9 mouse cellular contexts compared by ENCODE assay signal in genomic region chr5:115490638-115491000, GRCm38 (mm10). TPM values are rescaled to one million over a fixed set of nuclear protein-coding genes. Genes with fewer than 3 reads are reported as not detected.
DNase-seq lines count a peak whose midpoint lies in the region; ATAC-seq and TF ChIP-seq lines count a peak whose summit lies in the region.
"Had no signal": no experiment of that assay in that cellular context is flagged by ENCODE, and none has a peak within 500 bp of the region (broad histone marks: within the 10 kb centered on the region; RNA-seq: fewer than 3 reads in every experiment).

No protein-coding gene starts in this region.

- 13% methylated on average over 8 of the region's 8 CpGs for WGBS in thymus, adult 2 months
- 4% methylated on average over 8 of the region's 8 CpGs for WGBS in liver, embryonic 15.5 days (ENCODE audit: insufficient replicate concordance)

- TF ChIP-seq POLR2A in thymus, adult 2 months (IDR thresholded peaks at IDR 0.05; ENCODE audit: control insufficient read depth, extremely low read depth, insufficient read depth, low read length, poor library complexity): no peak

- peak overlapping the region; percentile 70 for H3K4me2 ChIP-seq in liver, embryonic 15.5 days

- peak overlapping the region; percentile 46 for H3K9ac ChIP-seq in liver, embryonic 15.5 days

- no peak overlapping the region for H3K4me3 ChIP-seq in thymus, adult 2 months (ENCODE audit: control insufficient read depth, insufficient read depth, low read length)
- H3K4me3 ChIP-seq in liver, embryonic 15.5 days (replicated peaks): peak overlapping the region; percentile 13

- DNase-seq in cerebellum, adult 9-11 months: peak; percentile 32
- no peak for DNase-seq in thymus, adult 2 months
- no peak for DNase-seq in thymus, adult 18-20 months
- DNase-seq in adrenal gland, adult 18-20 months (ENCODE audit: low spot score in 2 of 2): no peak
- DNase-seq in thymus, postnatal 14 days: no peak
- DNase-seq in right cerebral cortex, postnatal 14 days: no peak
- DNase-seq: lung, postnatal 14 days had no signal

- H3K9me3 ChIP-seq in liver, embryonic 15.5 days (replicated peaks): no peaks in the 10 kb centered on the region

- H3K4me1 ChIP-seq in thymus, adult 2 months (replicated peaks; ENCODE audit: control insufficient read depth, insufficient read depth, low read length): peaks cover 15% of the 10 kb centered on the region
- peaks cover 42% of the 10 kb centered on the region for H3K4me1 ChIP-seq in liver, embryonic 15.5 days (replicated peaks)

- peak overlapping the region; percentile 68 for H3K27ac ChIP-seq in thymus, adult 2 months (ENCODE audit: control insufficient read depth, insufficient read depth, low read length)
- H3K27ac ChIP-seq in liver, embryonic 15.5 days (replicated peaks): peak overlapping the region; percentile 100

- no peaks in the 10 kb centered on the region for H3K36me3 ChIP-seq in thymus, adult 2 months (ENCODE audit: control insufficient read depth, insufficient read depth, low read length)
- no peaks in the 10 kb centered on the region for H3K36me3 ChIP-seq in liver, embryonic 15.5 days (replicated peaks)

- ATAC-seq in cerebellum, adult (ENCODE audit: insufficient number of reproducible peaks, low FRiP score, low TSS enrichment): no peak
- no peak for ATAC-seq in liver, embryonic 15.5 days (ENCODE audit: insufficient read depth)

- no peaks in the 10 kb centered on the region for H3K27me3 ChIP-seq in thymus, adult 2 months (ENCODE audit: control insufficient read depth, insufficient read depth, low read length)
- H3K27me3 ChIP-seq in liver, embryonic 15.5 days: peaks cover 3% of the 10 kb centered on the region; the same call in 1 of the 2 replicates

- TF ChIP-seq CTCF in thymus, adult 2 months (IDR thresholded peaks at IDR 0.05; ENCODE audit: borderline replicate concordance, control insufficient read depth, extremely low read depth, insufficient read depth, low read length, poor library complexity): no peak

RNA-seq across cellular contexts. Expression of gene Sirt4, which starts 6.1 kb away (rescaled TPM):
- polyA plus RNA-seq in thymus, adult 2 months (2012; rRNA removed): 47.2 and 48.6 TPM in 2 replicates
- 6.0 and 6.1 TPM in 2 replicates for polyA plus RNA-seq in liver, embryonic 15.5 days (2015; fragmentation: Nextera tagmentation; extraction: Ambion mirVana)
- 10 to 100 TPM; 18.1 to 21.2 TPM for total RNA-seq in adrenal gland, adult 18-20 months (2021)

RNA-seq across cellular contexts. Expression of gene Pxn, which starts 15.9 kb away (rescaled TPM):
- 161 and 172 TPM in 2 replicates for polyA plus RNA-seq in thymus, adult 2 months (2012; rRNA removed)
- 15.2 and 16.8 TPM in 2 replicates for polyA plus RNA-seq in liver, embryonic 15.5 days (2015; fragmentation: Nextera tagmentation; extraction: Ambion mirVana)
- 10 to 100 TPM; 34.1 to 42.2 TPM for total RNA-seq in adrenal gland, adult 18-20 months (2021)

RNA-seq across cellular contexts. Expression of gene Pla2g1b, which starts 24.6 kb away (rescaled TPM):
- polyA plus RNA-seq in thymus, adult 2 months (2012; rRNA removed): 1.2 and 1.8 TPM in 2 replicates
- not detected in 2 replicates for polyA plus RNA-seq in liver, embryonic 15.5 days (2015; fragmentation: Nextera tagmentation; extraction: Ambion mirVana)
- not detected for total RNA-seq in adrenal gland, adult 18-20 months (2021)
